Mouse (Mus musculus) embryonic facial prominence, embryonic 15.5 days (tissue): ENCODE data around the gene 2010003K11Rik. TPM values are rescaled to one million over a fixed set of nuclear protein-coding genes. Genes with fewer than 3 reads are reported as not detected.

Experiments
- ATAC-seq: fragments of 200-750 bp; cut with Nextera tagmentation; 2 replicates; pipeline ENCODE4 v1.8.0; 2017; ENCODE audit warnings: low read depth, moderate TSS enrichment; ENCODE audit not compliant: insufficient number of reproducible peaks, low FRiP score, low TSS enrichment
- H3K27ac ChIP-seq: fragments of 300-500 bp; sonication (generic); replicated peaks from 2 replicates; pipeline ENCODE4 v1.5.1; 2015; ENCODE audit warnings: mild to moderate bottlenecking, inconsistent platforms
- H3K27me3 ChIP-seq: fragments of 300-500 bp; sonication (generic); 2 replicates; pipeline ENCODE4 v1.6.1; 2015; ENCODE audit warnings: inconsistent platforms
- H3K36me3 ChIP-seq: fragments of 300-500 bp; sonication (generic); 2 replicates; pipeline ENCODE4 v1.6.1; 2015; ENCODE audit warnings: mild to moderate bottlenecking, inconsistent platforms
- H3K4me1 ChIP-seq: fragments of 300-500 bp; sonication (generic); 2 replicates; pipeline ENCODE4 v1.6.1; 2015; ENCODE audit warnings: inconsistent platforms
- H3K4me2 ChIP-seq: fragments of 300-500 bp; sonication (generic); replicated peaks from 2 replicates; pipeline ENCODE4 v1.6.1; 2015; ENCODE audit warnings: mild to moderate bottlenecking, inconsistent platforms
- H3K4me3 ChIP-seq: fragments of 300-500 bp; sonication (generic); replicated peaks from 2 replicates; pipeline ENCODE4 v1.5.1; 2015; ENCODE audit warnings: mild to moderate bottlenecking, inconsistent platforms
- H3K9ac ChIP-seq: fragments of 300-500 bp; sonication (generic); 2 replicates; pipeline ENCODE4 v1.6.1; 2015; ENCODE audit warnings: inconsistent platforms
- H3K9me3 ChIP-seq: fragments of 300-500 bp; sonication (generic); replicated peaks from 2 replicates; pipeline ENCODE4 v1.6.1; 2016; ENCODE audit warnings: inconsistent platforms
- WGBS: fragments of 180-500 bp; shearing (Covaris S2); methylation state at CpG from one replicate; pipeline ENCODE4 v1.1.7; 2015; 5-methylcytosine and 5-hydroxymethylcytosine counted together
- polyA plus RNA-seq: library from polyadenylated mRNA; unstranded; fragments of >200 nt; fragmentation: Nextera tagmentation; extraction: Ambion mirVana; gene quantifications from 2 replicates; pipeline ENCODE4 v1.2.1, GENCODE M21; 2015

2010003K11Rik gene
- polyA plus RNA-seq: not detected in 2 replicates

GRCm38 (mm10) chr19:4498062-4498933, at the start of gene 2010003K11Rik:
Gene 2010003K11Rik (minus strand): TSS chr19:4498583.
- Histone ChIP-seq H3K27me3 (no peaks in the 10 kb centered on the region), H3K36me3 (no peaks in the 10 kb centered on the region), H3K4me3 (no peak within 1 kb of the TSS), H3K4me1 (peaks cover 8% of the 10 kb centered on the region; the same call in 1 of the 2 replicates), H3K4me2 (peak within 1 kb of the TSS; percentile 30; the same call in 1 of the 2 replicates), H3K27ac (no peak within 1 kb of the TSS), H3K9ac (0 out of 2 replicates have a peak within 1 kb of the TSS, but pooled peaks have one; percentile 6), H3K9me3 (no peaks in the 10 kb centered on the region)
- ATAC-seq: no peak
- 57% methylated on average over 16 of the region's 16 CpGs for WGBS

- no peak overlapping the region for H3K4me2 ChIP-seq
- no peaks in the 10 kb centered on the region for H3K4me1 ChIP-seq
- H3K9me3 ChIP-seq: no peaks in the 10 kb centered on the region
- WGBS: 66% methylated on average over 6 of the region's 6 CpGs
- no peaks in the 10 kb centered on the region for H3K27me3 ChIP-seq
- H3K36me3 ChIP-seq: no peaks in the 10 kb centered on the region
- no peak overlapping the region for H3K4me3 ChIP-seq
- ATAC-seq: no peak
- no peak overlapping the region for H3K27ac ChIP-seq
- H3K9ac ChIP-seq: no peak overlapping the region
Observed at GRCm38 (mm10) chr19:4547801-4548200, 49.4 kb upstream of the 2010003K11Rik start.

- Histone ChIP-seq H3K9ac (no peak overlapping the region), H3K4me2 (no peak overlapping the region), H3K9me3 (no peaks in the 10 kb centered on the region), H3K4me1 (no peaks in the 10 kb centered on the region), H3K27ac (no peak overlapping the region), H3K4me3 (no peak overlapping the region), H3K27me3 (no peaks in the 10 kb centered on the region), H3K36me3 (no peaks in the 10 kb centered on the region)
- ATAC-seq: no peak
- 83% methylated on average over 6 of the region's 6 CpGs for WGBS
Observed at GRCm38 (mm10) chr19:4545841-4546240, 47.5 kb upstream of the 2010003K11Rik start.

- no peak for ATAC-seq
Observed at GRCm38 (mm10) chr19:4545091-4545490, 46.7 kb upstream of the 2010003K11Rik start.

GRCm38 (mm10) chr19:4542081-4542480, 43.7 kb upstream of the 2010003K11Rik start:
- Histone ChIP-seq H3K4me3 (no peak overlapping the region), H3K9me3 (no peaks in the 10 kb centered on the region), H3K27me3 (no peaks in the 10 kb centered on the region), H3K4me1 (no peaks in the 10 kb centered on the region), H3K9ac (no peak overlapping the region), H3K36me3 (no peaks in the 10 kb centered on the region), H3K27ac (no peak overlapping the region), H3K4me2 (no peak overlapping the region)
- ATAC-seq: no peak

More at GRCm38 (mm10) chr19:4545091-4545490, 46.7 kb upstream of the 2010003K11Rik start:
- Histone ChIP-seq H3K9ac (no peak overlapping the region), H3K36me3 (no peaks in the 10 kb centered on the region), H3K4me1 (no peaks in the 10 kb centered on the region), H3K4me3 (no peak overlapping the region), H3K9me3 (no peaks in the 10 kb centered on the region), H3K4me2 (no peak overlapping the region), H3K27ac (no peak overlapping the region), H3K27me3 (no peaks in the 10 kb centered on the region)
- WGBS: 83% methylated on average over 4 of the region's 4 CpGs

- H3K4me2 ChIP-seq: no peak overlapping the region
- H3K36me3 ChIP-seq: no peaks in the 10 kb centered on the region
- H3K27ac ChIP-seq: no peak overlapping the region
- ATAC-seq: no peak
- H3K4me1 ChIP-seq: no peaks in the 10 kb centered on the region
- 85% methylated on average over 3 of the region's 3 CpGs for WGBS
- H3K4me3 ChIP-seq: no peak overlapping the region
- H3K9ac ChIP-seq: no peak overlapping the region
- H3K27me3 ChIP-seq: no peaks in the 10 kb centered on the region
- no peaks in the 10 kb centered on the region for H3K9me3 ChIP-seq
Observed at GRCm38 (mm10) chr19:4540992-4541391, 42.6 kb upstream of the 2010003K11Rik start.

GRCm38 (mm10) chr19:4540263-4540662, 41.9 kb upstream of the 2010003K11Rik start:
- no peak overlapping the region for H3K9ac ChIP-seq
- H3K4me3 ChIP-seq: no peak overlapping the region
- no peaks in the 10 kb centered on the region for H3K27me3 ChIP-seq
- H3K9me3 ChIP-seq: no peaks in the 10 kb centered on the region
- ATAC-seq: no peak
- 83% methylated on average over 6 of the region's 6 CpGs for WGBS
- H3K4me1 ChIP-seq: no peaks in the 10 kb centered on the region
- no peak overlapping the region for H3K4me2 ChIP-seq
- H3K36me3 ChIP-seq: no peaks in the 10 kb centered on the region
- H3K27ac ChIP-seq: no peak overlapping the region

- ATAC-seq: no peak
- H3K27me3 ChIP-seq: no peaks in the 10 kb centered on the region
- H3K4me1 ChIP-seq: no peaks in the 10 kb centered on the region
- no peak overlapping the region for H3K4me3 ChIP-seq
- H3K27ac ChIP-seq: no peak overlapping the region
- H3K9ac ChIP-seq: no peak overlapping the region
- H3K4me2 ChIP-seq: no peak overlapping the region
- H3K9me3 ChIP-seq: no peaks in the 10 kb centered on the region
- WGBS: 57% methylated on average over 3 of the region's 3 CpGs
- H3K36me3 ChIP-seq: no peaks in the 10 kb centered on the region
Observed at GRCm38 (mm10) chr19:4536606-4537005, 38.2 kb upstream of the 2010003K11Rik start.

GRCm38 (mm10) chr19:4535922-4536321, 37.5 kb upstream of the 2010003K11Rik start:
- H3K36me3 ChIP-seq: no peaks in the 10 kb centered on the region
- no peak for ATAC-seq
- no peaks in the 10 kb centered on the region for H3K27me3 ChIP-seq
- no peaks in the 10 kb centered on the region for H3K4me1 ChIP-seq
- no peak overlapping the region for H3K27ac ChIP-seq
- H3K9ac ChIP-seq: no peak overlapping the region
- no peak overlapping the region for H3K4me2 ChIP-seq
- H3K9me3 ChIP-seq: no peaks in the 10 kb centered on the region
- H3K4me3 ChIP-seq: no peak overlapping the region

GRCm38 (mm10) chr19:4534646-4535045, 36.3 kb upstream of the 2010003K11Rik start:
- H3K9ac ChIP-seq: no peak overlapping the region
- no peaks in the 10 kb centered on the region for H3K27me3 ChIP-seq
- no peak overlapping the region for H3K27ac ChIP-seq
- H3K4me2 ChIP-seq: no peak overlapping the region
- no peaks in the 10 kb centered on the region for H3K36me3 ChIP-seq
- no peak overlapping the region for H3K4me3 ChIP-seq
- no peaks in the 10 kb centered on the region for H3K9me3 ChIP-seq
- no peak for ATAC-seq
- H3K4me1 ChIP-seq: no peaks in the 10 kb centered on the region
- WGBS: 90% methylated on average over 2 of the region's 2 CpGs

GRCm38 (mm10) chr19:4521426-4522050, 23.2 kb upstream of the 2010003K11Rik start:
- ATAC-seq: no peak
- Histone ChIP-seq H3K4me1 (peaks cover 11% of the 10 kb centered on the region), H3K4me2 (no peak overlapping the region), H3K27me3 (no peaks in the 10 kb centered on the region), H3K9ac (no peak overlapping the region), H3K27ac (peak overlapping the region; percentile 39; the same call in 1 of the 2 replicates), H3K9me3 (no peaks in the 10 kb centered on the region), H3K36me3 (no peaks in the 10 kb centered on the region), H3K4me3 (no peak overlapping the region)
- WGBS: 51% methylated on average over 3 of the region's 3 CpGs
